8 mouse cellular contexts compared by ENCODE assay signal in the genomic region with DNA sequence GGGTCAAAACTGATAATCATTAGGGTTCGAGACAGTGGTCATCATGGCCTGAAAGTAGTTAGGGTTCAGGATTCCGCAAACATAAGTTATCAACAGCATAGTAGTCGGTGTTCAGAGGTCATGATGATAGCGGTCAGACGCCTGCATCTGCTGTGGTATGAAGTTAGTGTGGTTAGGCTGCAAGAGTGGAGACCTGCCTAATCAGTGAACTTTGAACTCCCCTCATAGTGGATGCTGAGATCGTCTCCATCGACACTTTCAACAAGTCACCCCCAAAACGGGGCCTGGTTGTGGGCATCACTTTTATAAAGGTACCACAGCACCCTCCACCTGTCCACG. TPM values are rescaled to one million over a fixed set of nuclear protein-coding genes. Genes with fewer than 3 reads are reported as not detected.
DNase-seq lines count a peak whose midpoint lies in the region; ATAC-seq and TF ChIP-seq lines count a peak whose summit lies in the region.

No protein-coding gene starts in this region.

- no peak overlapping the region for H3K27ac ChIP-seq in liver, adult 2 months (replicated peaks; ENCODE audit: insufficient read depth, low read depth, low read length)
- H3K27ac ChIP-seq in embryonic facial prominence, embryonic 14.5 days (replicated peaks; ENCODE audit: low read depth, low read length), result no peak overlapping the region
- H3K27ac ChIP-seq in intestine, embryonic 15.5 days, result no peak overlapping the region

- H3K27me3 ChIP-seq in liver, adult 2 months (ENCODE audit: control insufficient read depth, insufficient read depth, low read length), result no peaks in the 10 kb centered on the region
- H3K27me3 ChIP-seq in embryonic facial prominence, embryonic 14.5 days (replicated peaks; ENCODE audit: control insufficient read depth, insufficient read depth, low read length), result no peaks in the 10 kb centered on the region
- no peaks in the 10 kb centered on the region for H3K27me3 ChIP-seq in intestine, embryonic 15.5 days (replicated peaks)
- H3K27me3 ChIP-seq in myocyte (ENCODE audit: control insufficient read depth, insufficient read depth, insufficient read length), result no peaks in the 10 kb centered on the region

- H3K79me2 ChIP-seq in liver, adult 2 months (ENCODE audit: control insufficient read depth, insufficient read depth, low read length), result no peaks in the 10 kb centered on the region
- no peaks in the 10 kb centered on the region for H3K79me2 ChIP-seq in myocyte (ENCODE audit: control insufficient read depth, insufficient read depth)

- peak overlapping the region; percentile 82 for H3K4me3 ChIP-seq in liver, adult 2 months (ENCODE audit: insufficient read depth, low read depth, low read length)
- peak overlapping the region; percentile 70 for H3K4me3 ChIP-seq in embryonic facial prominence, embryonic 14.5 days (ENCODE audit: low read depth, low read length)
- peak overlapping the region; percentile 73 for H3K4me3 ChIP-seq in intestine, embryonic 15.5 days (replicated peaks)
- peak overlapping the region; percentile 52 for H3K4me3 ChIP-seq in myocyte

- intact Hi-C loops in left cerebral cortex, postnatal 25 days (cut with DNase I), result no loop called here

- peak overlapping the region; percentile 23 for H3K9ac ChIP-seq in liver, adult 2 months (ENCODE audit: low read depth, low read length)
- peak overlapping the region; percentile 77 for H3K9ac ChIP-seq in embryonic facial prominence, embryonic 14.5 days (ENCODE audit: low read depth, low read length)
- H3K9ac ChIP-seq in intestine, embryonic 15.5 days, result peak overlapping the region; percentile 68

- H3K4me1 ChIP-seq in liver, adult 2 months (ENCODE audit: control insufficient read depth, insufficient read depth, low read length), result peaks cover 3% of the 10 kb centered on the region; the same call in 1 of the 2 replicates
- H3K4me1 ChIP-seq in embryonic facial prominence, embryonic 14.5 days (ENCODE audit: control insufficient read depth, insufficient read depth, low read length), result peaks cover 4% of the 10 kb centered on the region; the same call in 1 of the 2 replicates
- H3K4me1 ChIP-seq in intestine, embryonic 15.5 days (replicated peaks), result peaks cover 8% of the 10 kb centered on the region

- 24% methylated on average over 9 of the region's 9 CpGs for WGBS in liver, adult 2 months
- WGBS in embryonic facial prominence, embryonic 14.5 days, result 43% methylated on average over 9 of the region's 9 CpGs
- 25% methylated on average over 9 of the region's 9 CpGs for WGBS in intestine, embryonic 15.5 days

- H3K4me2 ChIP-seq in embryonic facial prominence, embryonic 14.5 days (ENCODE audit: low read depth, low read length), result peak overlapping the region; percentile 73
- peak overlapping the region; percentile 70 for H3K4me2 ChIP-seq in intestine, embryonic 15.5 days (replicated peaks)
- H3K4me2 ChIP-seq in myocyte (ENCODE audit: low read depth), result peak overlapping the region; percentile 74

- TF ChIP-seq POLR2A in liver, adult 2 months (IDR thresholded peaks at IDR 0.05; ENCODE audit: extremely low read depth, insufficient read depth, low read length), result no peak
- no peak for TF ChIP-seq POLR2A in myocyte (IDR thresholded peaks at IDR 0.05; ENCODE audit: insufficient read length, low read depth)

- peak overlapping the region; percentile 30 for H3ac ChIP-seq in myocyte (ENCODE audit: control insufficient read depth, insufficient read length)

- no peak for ATAC-seq in embryonic facial prominence, embryonic 14.5 days (ENCODE audit: low read depth)
- no peak; the same call in 1 of the 2 replicates for ATAC-seq in intestine, embryonic 15.5 days

- DNase-seq in liver, adult 2 months (ENCODE audit: extremely low read depth, low read depth, low spot score), result no peak
- DNase-seq in liver, result no peak
- DNase-seq in embryonic facial prominence, embryonic 14.5 days (ENCODE audit: low spot score), result no peak
- no peak for DNase-seq in layer of hippocampus, adult 18-20 months (ENCODE audit: low spot score in 2 of 2)
- DNase-seq in left cerebral cortex, postnatal 25 days (ENCODE audit: low spot score in 2 of 2), result no peak
- no peak for DNase-seq in layer of hippocampus, adult 8-10 months (ENCODE audit: low spot score in 2 of 2)

- no peak for TF ChIP-seq CTCF in liver, adult 2 months (IDR thresholded peaks at IDR 0.05; ENCODE audit: low read depth, low read length)

- H3K9me3 ChIP-seq in embryonic facial prominence, embryonic 14.5 days (ENCODE audit: control insufficient read depth, low read length), result no peaks in the 10 kb centered on the region
- H3K9me3 ChIP-seq in intestine, embryonic 15.5 days, result no peaks in the 10 kb centered on the region

- H3K36me3 ChIP-seq in liver, adult 2 months (ENCODE audit: control insufficient read depth, insufficient read depth, low read length), result peaks cover 2% of the 10 kb centered on the region; the same call in 1 of the 2 replicates
- H3K36me3 ChIP-seq in embryonic facial prominence, embryonic 14.5 days (ENCODE audit: control insufficient read depth, insufficient read depth, low read length), result peaks cover 35% of the 10 kb centered on the region
- peaks cover 10% of the 10 kb centered on the region for H3K36me3 ChIP-seq in intestine, embryonic 15.5 days
- H3K36me3 ChIP-seq in myocyte (ENCODE audit: control insufficient read depth, insufficient read depth), result no peaks in the 10 kb centered on the region

TF ChIP-seq in myocyte, 11 proteins besides CTCF, POLR2A, EP300 and RAD21:
- TF ChIP-seq SRF (IDR thresholded peaks at IDR 0.05; ENCODE audit: control insufficient read depth, insufficient read length, low read depth), result no peak
- TF ChIP-seq REST (IDR thresholded peaks at IDR 0.05; ENCODE audit: insufficient read depth, insufficient read length), result no peak
- TF ChIP-seq MYOD1 (IDR thresholded peaks at IDR 0.05; ENCODE audit: control insufficient read depth in 1 of 3, insufficient read length in 2 of 3, low read depth in 2 of 3), result no peak
- TF ChIP-seq MAX (IDR thresholded peaks at IDR 0.05; ENCODE audit: low read depth), result no peak
- TF ChIP-seq USF1 (IDR thresholded peaks at IDR 0.05; ENCODE audit: low read depth), result no peak
- TF ChIP-seq TCF3 (IDR thresholded peaks at IDR 0.05; ENCODE audit: insufficient read length, low read depth), result no peak
- no peak for TF ChIP-seq CEBPB (IDR thresholded peaks at IDR 0.05; ENCODE audit: insufficient read depth, poor library complexity, severe bottlenecking)

RNA-seq across cellular contexts. Expression of a gene that starts 0.5 kb away (rescaled TPM):
- total RNA-seq in liver, adult 2 months (2014; rRNA removed), result 18.0 and 19.9 TPM in 2 replicates
- 23.1 and 25.7 TPM in 2 replicates for polyA plus RNA-seq in liver, adult 2 months (2012; rRNA removed)
- 24.1 and 27.8 TPM in 2 replicates for polyA plus RNA-seq in embryonic facial prominence, embryonic 14.5 days (2014; fragmentation: Nextera tagmentation; extraction: Ambion mirVana)
- 24.4 and 25.6 TPM in 2 replicates for polyA plus RNA-seq in intestine, embryonic 15.5 days (2015; fragmentation: Nextera tagmentation; extraction: Ambion mirVana)
- polyA plus RNA-seq in myocyte (2012; fragmentation: generic; extraction: Trizol), result 16.4 TPM
- 10 to 100 TPM; 34.2 to 34.3 TPM for total RNA-seq in layer of hippocampus, adult 18-20 months (2021)
- total RNA-seq in left cerebral cortex, postnatal 25 days (2021), result 10 to 100 TPM; 36.0 to 42.7 TPM
- total RNA-seq in layer of hippocampus, adult 8-10 months (2022), result 10 to 100 TPM; 35.4 to 47.0 (median 41.5) TPM

RNA-seq across cellular contexts. Expression of a gene that starts 9.4 kb away (rescaled TPM):
- total RNA-seq in liver, adult 2 months (2014; rRNA removed), result 0.07 TPM in 1 of 2 replicates, not detected in the other
- polyA plus RNA-seq in liver, adult 2 months (2012; rRNA removed), result 0.06 TPM in 1 of 2 replicates, not detected in the other
- polyA plus RNA-seq in embryonic facial prominence, embryonic 14.5 days (2014; fragmentation: Nextera tagmentation; extraction: Ambion mirVana), result 0.28 and 0.29 TPM in 2 replicates
- 0.15 and 0.23 TPM in 2 replicates for polyA plus RNA-seq in intestine, embryonic 15.5 days (2015; fragmentation: Nextera tagmentation; extraction: Ambion mirVana)
- polyA plus RNA-seq in myocyte (2012; fragmentation: generic; extraction: Trizol), result 0.02 TPM
- total RNA-seq in layer of hippocampus, adult 18-20 months (2021), result 100 to 1,000 TPM; 277 to 290 TPM
- total RNA-seq in left cerebral cortex, postnatal 25 days (2021), result 100 to 1,000 TPM; 263 to 264 TPM
- total RNA-seq in layer of hippocampus, adult 8-10 months (2022), result 100 to 1,000 TPM; 237 to 262 (median 255) TPM

RNA-seq across cellular contexts. Expression of a gene that starts 22.0 kb away (rescaled TPM):
- 47.4 and 58.7 TPM in 2 replicates for total RNA-seq in liver, adult 2 months (2014; rRNA removed)
- 101 and 146 TPM in 2 replicates for polyA plus RNA-seq in liver, adult 2 months (2012; rRNA removed)
- polyA plus RNA-seq in embryonic facial prominence, embryonic 14.5 days (2014; fragmentation: Nextera tagmentation; extraction: Ambion mirVana), result 190 and 203 TPM in 2 replicates
- polyA plus RNA-seq in intestine, embryonic 15.5 days (2015; fragmentation: Nextera tagmentation; extraction: Ambion mirVana), result 186 and 194 TPM in 2 replicates
- polyA plus RNA-seq in myocyte (2012; fragmentation: generic; extraction: Trizol), result 193 TPM
- total RNA-seq in layer of hippocampus, adult 18-20 months (2021), result 100 to 1,000 TPM; 293 to 307 TPM
- 100 to 1,000 TPM; 264 to 272 TPM for total RNA-seq in left cerebral cortex, postnatal 25 days (2021)
- total RNA-seq in layer of hippocampus, adult 8-10 months (2022), result 100 to 1,000 TPM; 289 to 306 (median 297) TPM

RNA-seq across cellular contexts. Expression of a gene that starts 54.7 kb away (rescaled TPM):
- total RNA-seq in liver, adult 2 months (2014; rRNA removed), result 0.46 and 0.94 TPM in 2 replicates
- polyA plus RNA-seq in liver, adult 2 months (2012; rRNA removed), result 0.87 and 2.0 TPM in 2 replicates
- polyA plus RNA-seq in embryonic facial prominence, embryonic 14.5 days (2014; fragmentation: Nextera tagmentation; extraction: Ambion mirVana), result 29.5 and 35.5 TPM in 2 replicates
- polyA plus RNA-seq in intestine, embryonic 15.5 days (2015; fragmentation: Nextera tagmentation; extraction: Ambion mirVana), result 30.8 and 31.8 TPM in 2 replicates
- polyA plus RNA-seq in myocyte (2012; fragmentation: generic; extraction: Trizol), result 2.2 TPM
- 10 to 100 TPM; 33.7 to 38.2 TPM for total RNA-seq in layer of hippocampus, adult 18-20 months (2021)
- 10 to 100 TPM; 33.3 to 43.5 TPM for total RNA-seq in left cerebral cortex, postnatal 25 days (2021)
- 10 to 100 TPM; 36.4 to 42.8 (median 40.1) TPM for total RNA-seq in layer of hippocampus, adult 8-10 months (2022)

RNA-seq across cellular contexts. Expression of a gene that starts 58.6 kb away (rescaled TPM):
- total RNA-seq in liver, adult 2 months (2014; rRNA removed), result not detected in 2 replicates
- polyA plus RNA-seq in liver, adult 2 months (2012; rRNA removed), result 0.02 TPM in 1 of 2 replicates, not detected in the other
- 0.07 and 0.24 TPM in 2 replicates for polyA plus RNA-seq in embryonic facial prominence, embryonic 14.5 days (2014; fragmentation: Nextera tagmentation; extraction: Ambion mirVana)
- polyA plus RNA-seq in intestine, embryonic 15.5 days (2015; fragmentation: Nextera tagmentation; extraction: Ambion mirVana), result 0.03 and 0.06 TPM in 2 replicates
- polyA plus RNA-seq in myocyte (2012; fragmentation: generic; extraction: Trizol), result not detected
- under 1 TPM; 0.41 to 0.89 TPM for total RNA-seq in layer of hippocampus, adult 18-20 months (2021)
- under 1 TPM; 0.50 TPM for total RNA-seq in left cerebral cortex, postnatal 25 days (2021)
- under 1 TPM; 0.67 to 0.98 (median 0.84) TPM for total RNA-seq in layer of hippocampus, adult 8-10 months (2022)

Comparison
In these comparisons a context has a peak if more than half of its experiments do, and no peak if none do; other contexts are left out.
1. H3K9ac ChIP-seq: peak in every context shown above with its lines; median percentile 77 in embryonic facial prominence, embryonic 14.5 days; 68 in intestine, embryonic 15.5 days; 23 in liver, adult 2 months.
2. RNA of a gene that starts 9.4 kb away (total RNA-seq): 277 to 290 TPM in layer of hippocampus, adult 18-20 months, 263 to 264 TPM in left cerebral cortex, postnatal 25 days and 237 to 262 TPM in layer of hippocampus, adult 8-10 months; 0.07 TPM in liver, adult 2 months; every median in the first group is over 100 times any median in the second.
3. Peak in every context shown above with its lines, with median percentiles within 50 percentile points of each other: H3K4me3 ChIP-seq and H3K4me2 ChIP-seq.